Mouse (Mus musculus): Measurements from ENCODE around the gene Catsperg1.

- TF ChIP-seq POLR2A (IDR thresholded peaks at IDR 0.05; ENCODE audit: insufficient read depth, low read length) = no peak
- no peak for TF ChIP-seq CTCF (IDR thresholded peaks at IDR 0.05; ENCODE audit: low read depth, low read length)
Observed at GRCm38 (mm10) chr7:29248261-29248841, 34.5 kb upstream of the Catsperg1 start, which contains the start of gene 2200002D01Rik.
